Mouse (Mus musculus) liver, postnatal 0 days (tissue): ENCODE measurements around the gene Unc5b.

Source experiments
- CTCF ChIP-seq: sonication (generic); IDR thresholded peaks from 2 replicates; pipeline ENCODE4 v1.5.1; 2016; ENCODE audit warnings: antibody characterized with exemption, low read depth
- EP300 ChIP-seq: IDR thresholded peaks from 2 replicates; pipeline ENCODE4 v1.6.1; 2016; ENCODE audit warnings: antibody characterized with exemption, low read depth, mild to moderate bottlenecking

GRCm38 (mm10) chr10:60800295-60801167 is 30.9 kb downstream of the Unc5b start:
- no peak for TF ChIP-seq CTCF
- TF ChIP-seq EP300, result no peak
